Mouse (Mus musculus) heart, postnatal 0 days (tissue): Measurements from ENCODE around the gene Grb10.

Experiments
- CTCF ChIP-seq: IDR thresholded peaks from 2 replicates; pipeline ENCODE4 v1.5.1; 2016; ENCODE audit warnings: antibody characterized with exemption, control low read depth, low read depth
- EP300 ChIP-seq: IDR thresholded peaks from 2 replicates; pipeline ENCODE4 v1.6.1; 2016; ENCODE audit warnings: antibody characterized with exemption, low read depth

- TF ChIP-seq CTCF, result no peak
- TF ChIP-seq EP300, result no peak
Observed at GRCm38 (mm10) chr11:12039098-12039497, 615 bp upstream of the Grb10 start.
